Mouse (Mus musculus) intestine, embryonic 15.5 days (tissue): ENCODE data around the gene Ngdn. TPM values are rescaled to one million over a fixed set of nuclear protein-coding genes. Genes with fewer than 3 reads are reported as not detected.

Experiments used
- ATAC-seq: fragments of 200-750 bp; cut with Nextera tagmentation; 2 replicates; pipeline ENCODE4 v1.8.0; 2017; ENCODE audit warnings: moderate TSS enrichment, moderate library complexity
- H3K27ac ChIP-seq: fragments of 300-500 bp; sonication (generic); 2 replicates; pipeline ENCODE4 v1.5.1; 2015; ENCODE audit warnings: mild to moderate bottlenecking, inconsistent platforms
- H3K27me3 ChIP-seq: fragments of 300-500 bp; sonication (generic); replicated peaks from 2 replicates; pipeline ENCODE4 v1.6.1; 2015; ENCODE audit warnings: inconsistent platforms
- H3K36me3 ChIP-seq: fragments of 300-500 bp; sonication (generic); 2 replicates; pipeline ENCODE4 v1.6.1; 2015; ENCODE audit warnings: inconsistent platforms
- H3K4me1 ChIP-seq: fragments of 300-500 bp; sonication (generic); replicated peaks from 2 replicates; pipeline ENCODE4 v1.6.1; 2015; ENCODE audit warnings: inconsistent platforms
- H3K4me2 ChIP-seq: fragments of 300-500 bp; sonication (generic); replicated peaks from 2 replicates; pipeline ENCODE4 v1.6.1; 2015; ENCODE audit warnings: mild to moderate bottlenecking, inconsistent platforms
- H3K4me3 ChIP-seq: fragments of 300-500 bp; sonication (generic); replicated peaks from 2 replicates; pipeline ENCODE4 v1.5.1; 2015; ENCODE audit warnings: inconsistent platforms
- H3K9ac ChIP-seq: fragments of 300-500 bp; sonication (generic); 2 replicates; pipeline ENCODE4 v1.6.1; 2015; ENCODE audit warnings: inconsistent platforms
- H3K9me3 ChIP-seq: fragments of 300-500 bp; sonication (generic); 2 replicates; pipeline ENCODE4 v1.6.1; 2016; ENCODE audit warnings: inconsistent platforms
- WGBS: fragments of 180-500 bp; shearing (Covaris S2); methylation state at CpG from one replicate; pipeline ENCODE4 v1.1.7; 2015; 5-methylcytosine and 5-hydroxymethylcytosine counted together
- polyA plus RNA-seq: library from polyadenylated mRNA; unstranded; fragments of >200 nt; fragmentation: Nextera tagmentation; extraction: Ambion mirVana; gene quantifications from 2 replicates; pipeline ENCODE4 v1.2.1, GENCODE M21; 2015

Ngdn gene
- polyA plus RNA-seq, 1 experiment from 2014 or later = 84.9 TPM

- WGBS = 41% methylated on average over 12 of the region's 12 CpGs
- ATAC-seq = no peak
- Histone ChIP-seq H3K4me1 (peaks cover 12% of the 10 kb centered on the region; the same call in 1 of the 2 replicates), H3K36me3 (no peaks in the 10 kb centered on the region), H3K9ac (no peak overlapping the region), H3K4me2 (no peak overlapping the region), H3K4me3 (no peak overlapping the region), H3K27me3 (no peaks in the 10 kb centered on the region), H3K9me3 (no peaks in the 10 kb centered on the region), H3K27ac (no peak overlapping the region)
These were observed 13.1 kb upstream of the Ngdn start for GRCm38 (mm10) chr14:55001938-55002686.

- Histone ChIP-seq H3K4me2 (no peak overlapping the region), H3K27me3 (no peaks in the 10 kb centered on the region), H3K9me3 (no peaks in the 10 kb centered on the region), H3K27ac (no peak overlapping the region), H3K9ac (no peak overlapping the region), H3K4me3 (no peak overlapping the region), H3K36me3 (no peaks in the 10 kb centered on the region), H3K4me1 (peaks cover 12% of the 10 kb centered on the region; the same call in 1 of the 2 replicates)
- 58% methylated on average over 7 of the region's 7 CpGs for WGBS
- ATAC-seq = no peak
These were observed 12.6 kb upstream of the Ngdn start for GRCm38 (mm10) chr14:55002687-55003120.

- Histone ChIP-seq H3K9ac (no peak overlapping the region), H3K27ac (no peak overlapping the region), H3K36me3 (no peaks in the 10 kb centered on the region), H3K4me1 (peaks cover 12% of the 10 kb centered on the region; the same call in 1 of the 2 replicates), H3K4me3 (no peak overlapping the region), H3K9me3 (no peaks in the 10 kb centered on the region), H3K4me2 (0 out of 2 replicates have a peak overlapping the region, but pooled peaks have one; percentile 3), H3K27me3 (no peaks in the 10 kb centered on the region)
- 70% methylated on average over 18 of the region's 18 CpGs for WGBS
- ATAC-seq = peak; percentile 32; the same call in 1 of the 2 replicates
These were observed 11.1 kb upstream of the Ngdn start for GRCm38 (mm10) chr14:55003878-55004855.

- WGBS = 81% methylated on average over 2 of the region's 2 CpGs
- Histone ChIP-seq H3K9me3 (no peaks in the 10 kb centered on the region), H3K4me2 (no peak overlapping the region), H3K27ac (no peak overlapping the region), H3K27me3 (no peaks in the 10 kb centered on the region), H3K36me3 (no peaks in the 10 kb centered on the region), H3K4me3 (no peak overlapping the region), H3K9ac (no peak overlapping the region), H3K4me1 (peaks cover 12% of the 10 kb centered on the region; the same call in 1 of the 2 replicates)
- ATAC-seq = no peak
These were observed 9.7 kb upstream of the Ngdn start for GRCm38 (mm10) chr14:55005506-55005905.

- Histone ChIP-seq H3K4me3 (no peak overlapping the region), H3K4me1 (peaks cover 12% of the 10 kb centered on the region; the same call in 1 of the 2 replicates), H3K27me3 (no peaks in the 10 kb centered on the region), H3K9me3 (no peaks in the 10 kb centered on the region), H3K36me3 (no peaks in the 10 kb centered on the region), H3K9ac (no peak overlapping the region), H3K27ac (no peak overlapping the region), H3K4me2 (no peak overlapping the region)
- no peak for ATAC-seq
- WGBS = 85% methylated on average over 8 of the region's 8 CpGs
These were observed 9.3 kb upstream of the Ngdn start for GRCm38 (mm10) chr14:55005967-55006366.

GRCm38 (mm10) chr14:55006541-55006940 is 8.7 kb upstream of the Ngdn start:
- 64% methylated on average over 3 of the region's 3 CpGs for WGBS
- H3K27ac ChIP-seq = no peak overlapping the region
- peaks cover 12% of the 10 kb centered on the region; the same call in 1 of the 2 replicates for H3K4me1 ChIP-seq

GRCm38 (mm10) chr14:55007120-55007908 is 7.9 kb upstream of the Ngdn start:
- H3K9ac ChIP-seq = no peak overlapping the region
- no peaks in the 10 kb centered on the region for H3K36me3 ChIP-seq
- no peak overlapping the region for H3K4me2 ChIP-seq
- no peaks in the 10 kb centered on the region for H3K27me3 ChIP-seq
- no peak overlapping the region for H3K27ac ChIP-seq
- H3K4me3 ChIP-seq = no peak overlapping the region
- no peaks in the 10 kb centered on the region for H3K9me3 ChIP-seq
- H3K4me1 ChIP-seq = peaks cover 12% of the 10 kb centered on the region; the same call in 1 of the 2 replicates
- ATAC-seq = peak; percentile 68
- 81% methylated on average over 9 of the region's 9 CpGs for WGBS

More at GRCm38 (mm10) chr14:55006541-55006940, 8.7 kb upstream of the Ngdn start:
- ATAC-seq = no peak
- no peak overlapping the region for H3K9ac ChIP-seq
- H3K4me3 ChIP-seq = no peak overlapping the region
- no peak overlapping the region for H3K4me2 ChIP-seq
- no peaks in the 10 kb centered on the region for H3K27me3 ChIP-seq
- no peaks in the 10 kb centered on the region for H3K36me3 ChIP-seq
- H3K9me3 ChIP-seq = no peaks in the 10 kb centered on the region

- Histone ChIP-seq H3K4me3 (no peak overlapping the region), H3K9ac (no peak overlapping the region), H3K27me3 (no peaks in the 10 kb centered on the region), H3K36me3 (no peaks in the 10 kb centered on the region), H3K4me1 (peaks cover 12% of the 10 kb centered on the region; the same call in 1 of the 2 replicates), H3K9me3 (no peaks in the 10 kb centered on the region), H3K27ac (no peak overlapping the region), H3K4me2 (no peak overlapping the region)
- 80% methylated on average over 8 of the region's 8 CpGs for whole genome bisulfite sequencing
- ATAC-seq = no peak
These were observed 6.8 kb upstream of the Ngdn start for GRCm38 (mm10) chr14:55008417-55008816.

GRCm38 (mm10) chr14:55011116-55011515 is 4.1 kb upstream of the Ngdn start:
- Histone ChIP-seq H3K4me1 (no peaks in the 10 kb centered on the region), H3K4me2 (no peak overlapping the region), H3K27me3 (no peaks in the 10 kb centered on the region), H3K4me3 (no peak overlapping the region), H3K36me3 (no peaks in the 10 kb centered on the region), H3K9me3 (no peaks in the 10 kb centered on the region), H3K9ac (no peak overlapping the region), H3K27ac (no peak overlapping the region)
- WGBS = 61% methylated on average over 4 of the region's 4 CpGs
- ATAC-seq = no peak

GRCm38 (mm10) chr14:55014591-55014990 is 663 bp upstream of the Ngdn start:
- Histone ChIP-seq H3K36me3 (0 out of 2 replicates have a peak, but pooled peaks cover 5% of the 10 kb centered on the region), H3K27me3 (no peaks in the 10 kb centered on the region), H3K4me3 (peak overlapping the region; percentile 53), H3K9ac (peak overlapping the region; percentile 68), H3K4me1 (no peaks in the 10 kb centered on the region), H3K9me3 (no peaks in the 10 kb centered on the region), H3K27ac (peak overlapping the region; percentile 92), H3K4me2 (peak overlapping the region; percentile 85)
- under 1% methylated on average over 27 of the region's 27 CpGs for WGBS
- peak; percentile 73 for ATAC-seq

GRCm38 (mm10) chr14:55015767-55016111 is 485 bp downstream of the Ngdn start:
- H3K9me3 ChIP-seq = no peaks in the 10 kb centered on the region

More at GRCm38 (mm10) chr14:55015767-55016111, 485 bp downstream of the Ngdn start:
- ATAC-seq = no peak
- under 1% methylated on average over 17 of the region's 17 CpGs for WGBS
- H3K27ac ChIP-seq = peak overlapping the region; percentile 75
- H3K4me3 ChIP-seq = peak overlapping the region; percentile 69
- no peaks in the 10 kb centered on the region for H3K27me3 ChIP-seq
- H3K9ac ChIP-seq = peak overlapping the region; percentile 74
- H3K4me2 ChIP-seq = peak overlapping the region; percentile 66
- 0 out of 2 replicates have a peak, but pooled peaks cover 5% of the 10 kb centered on the region for H3K36me3 ChIP-seq
- no peaks in the 10 kb centered on the region for H3K4me1 ChIP-seq
